Mouse (Mus musculus) heart, postnatal 0 days (tissue): ENCODE data around the gene Tbata.

ENCODE experiments used
- CTCF ChIP-seq: IDR thresholded peaks from 2 replicates; pipeline ENCODE4 v1.5.1; 2016; ENCODE audit warnings: antibody characterized with exemption, control low read depth, low read depth
- EP300 ChIP-seq: IDR thresholded peaks from 2 replicates; pipeline ENCODE4 v1.6.1; 2016; ENCODE audit warnings: antibody characterized with exemption, low read depth

DNA sequence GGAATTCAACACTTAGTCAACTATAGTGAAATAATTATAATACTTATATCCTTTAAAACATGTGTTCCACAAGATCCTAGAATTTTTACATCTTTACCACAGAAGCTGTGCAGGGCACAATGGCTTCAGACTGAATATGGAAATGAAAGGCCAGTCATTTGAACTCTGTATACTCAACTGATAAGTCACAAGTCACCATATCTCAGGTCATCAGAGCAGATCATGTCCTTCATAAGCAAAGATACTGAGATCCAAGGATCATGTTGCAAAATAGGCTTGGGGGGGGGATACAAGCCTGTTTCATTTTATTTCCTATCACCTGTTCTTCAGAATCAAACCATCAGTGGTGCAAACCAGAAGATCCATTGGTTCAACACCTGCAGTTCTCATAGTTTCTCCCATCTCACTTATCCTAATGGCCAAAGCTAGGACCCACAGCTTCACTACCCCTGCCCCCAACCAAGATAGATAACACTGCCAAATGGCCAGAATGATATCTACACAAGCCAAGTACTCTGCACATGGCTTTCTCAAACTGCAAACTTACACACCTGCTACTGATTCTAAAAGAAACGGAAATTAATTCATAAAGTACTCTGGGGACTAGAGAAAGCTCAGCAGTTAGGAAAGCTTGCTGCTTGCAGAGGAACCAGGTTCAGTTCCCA is 42.9 kb upstream of the Tbata start:
- TF ChIP-seq CTCF (no peak), EP300 (no peak)
